Mouse (Mus musculus): Measurements from ENCODE around the gene Slc39a12. TPM values are rescaled to one million over a fixed set of nuclear protein-coding genes. Genes with fewer than 3 reads are reported as not detected.

The Slc39a12 gene
- polyA plus RNA-seq, 1 experiment: not detected

DNA sequence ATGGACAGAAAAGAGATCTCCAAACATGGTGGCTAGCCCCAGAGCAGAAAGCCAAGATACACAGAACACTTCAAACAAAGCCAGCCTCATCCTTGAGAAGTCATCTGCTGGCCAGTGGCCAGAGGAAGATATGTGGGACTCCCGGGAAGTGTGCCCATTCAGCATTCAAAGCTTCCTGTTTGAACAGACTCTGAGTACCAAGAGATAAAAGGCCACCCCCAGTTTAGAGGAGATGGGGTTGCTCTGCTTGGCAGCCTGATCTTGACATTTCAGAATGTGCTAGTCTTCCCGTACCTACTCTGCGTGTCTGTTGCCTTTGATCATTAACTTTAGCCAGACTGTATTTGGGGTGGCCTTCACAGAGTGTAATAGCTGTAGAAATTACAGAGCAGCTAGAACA, 155.2 kb downstream of the Slc39a12 start:
- WGBS: 43% methylated on average over 3 of the region's 3 CpGs

GRCm38 (mm10) chr2:14543773-14544172, 155.7 kb downstream of the Slc39a12 start:
- no peak overlapping the region for H3K4me3 ChIP-seq (ENCODE audit: insufficient read depth, low read depth, low read length)
- H3K27ac ChIP-seq (ENCODE audit: insufficient read depth, low read depth, low read length): no peak overlapping the region
- 61% methylated on average over 2 of the region's 2 CpGs for WGBS
- no peak for TF ChIP-seq POLR2A (IDR thresholded peaks at IDR 0.05; ENCODE audit: insufficient read depth, low read depth, low read length)
- no peak for TF ChIP-seq CTCF (IDR thresholded peaks at IDR 0.05; ENCODE audit: insufficient read depth, low read depth, low read length)
- no peaks in the 10 kb centered on the region for H3K4me1 ChIP-seq (ENCODE audit: control insufficient read depth, insufficient read depth, low read length)

More for the DNA sequence above, 155.2 kb downstream of the Slc39a12 start:
- Histone ChIP-seq H3K4me1 (ENCODE audit: control insufficient read depth, insufficient read depth, low read length) (no peaks in the 10 kb centered on the region), H3K4me3 (ENCODE audit: insufficient read depth, low read depth, low read length) (no peak overlapping the region), H3K27ac (ENCODE audit: insufficient read depth, low read depth, low read length) (no peak overlapping the region)
- TF ChIP-seq POLR2A (IDR thresholded peaks at IDR 0.05; ENCODE audit: insufficient read depth, low read depth, low read length) (no peak), CTCF (IDR thresholded peaks at IDR 0.05; ENCODE audit: insufficient read depth, low read depth, low read length) (no peak)

Other genes starting within 250 kb of the Slc39a12 start
- not detected in 2 replicates for gene Tmem236, start 213.8 kb upstream of the Slc39a12 start, polyA plus RNA-seq (2012; ENCODE audit: insufficient read depth, insufficient read length, low replicate concordance, missing spikeins)
- gene Mrc1, start 158.9 kb upstream of the Slc39a12 start, polyA plus RNA-seq (2012; ENCODE audit: insufficient read depth, insufficient read length, low replicate concordance, missing spikeins): not detected in 2 replicates
- not detected in 2 replicates for gene Cacnb2, start 214.8 kb downstream of the Slc39a12 start, polyA plus RNA-seq (2012; ENCODE audit: insufficient read depth, insufficient read length, low replicate concordance, missing spikeins)

Data from olfactory bulb, adult 2 months (tissue).